Mouse (Mus musculus): ENCODE data around the gene Hsd17b7. TPM values are rescaled to one million over a fixed set of nuclear protein-coding genes. Genes with fewer than 3 reads are reported as not detected.

Gene Hsd17b7
- polyA plus RNA-seq, 1 experiment: 9.5 TPM

GRCm38 (mm10) chr1:169900771-169901336 is 68.2 kb downstream of the Hsd17b7 start:
- Histone ChIP-seq H3K4me2 (ENCODE audit: low read depth) (no peak overlapping the region), H3K36me3 (ENCODE audit: control insufficient read depth, insufficient read depth) (no peaks in the 10 kb centered on the region), H3ac (ENCODE audit: control insufficient read depth, insufficient read length) (no peak overlapping the region), H3K79me2 (ENCODE audit: control insufficient read depth, insufficient read depth) (no peaks in the 10 kb centered on the region), H3K4me3 (no peak overlapping the region), H3K27me3 (ENCODE audit: control insufficient read depth, insufficient read depth, insufficient read length) (no peaks in the 10 kb centered on the region)
- no peak for TF ChIP-seq SRF (IDR thresholded peaks at IDR 0.05; ENCODE audit: control insufficient read depth, insufficient read length, low read depth)
- no peak for TF ChIP-seq REST (IDR thresholded peaks at IDR 0.05; ENCODE audit: insufficient read depth, insufficient read length)
- TF ChIP-seq POLR2A (IDR thresholded peaks at IDR 0.05; ENCODE audit: insufficient read length, low read depth): no peak
- no peak for TF ChIP-seq POLR2AphosphoS2 (IDR thresholded peaks at IDR 0.05; ENCODE audit: insufficient read length, low read depth)
- TF ChIP-seq USF1 (IDR thresholded peaks at IDR 0.05; ENCODE audit: low read depth): no peak
- no peak for TF ChIP-seq MAX (IDR thresholded peaks at IDR 0.05; ENCODE audit: low read depth)
- TF ChIP-seq TCF3 (IDR thresholded peaks at IDR 0.05; ENCODE audit: insufficient read length, low read depth): no peak
- no peak for TF ChIP-seq E2F4 (IDR thresholded peaks at IDR 0.05; ENCODE audit: insufficient read depth)
- TF ChIP-seq TCF12 (IDR thresholded peaks at IDR 0.05; ENCODE audit: insufficient read depth, poor library complexity, severe bottlenecking): no peak
- TF ChIP-seq CEBPB (IDR thresholded peaks at IDR 0.05; ENCODE audit: insufficient read depth, poor library complexity, severe bottlenecking): no peak

Other genes starting within 250 kb of the Hsd17b7 start
- gene Rgs4, start 221.6 kb downstream of the Hsd17b7 start, polyA plus RNA-seq (2012; fragmentation: generic; extraction: Trizol): 0.26 TPM
- gene Ccdc190, start 40.6 kb downstream of the Hsd17b7 start, polyA plus RNA-seq (2012; fragmentation: generic; extraction: Trizol): not detected
- 33.8 TPM for gene Ddr2, start 141.5 kb upstream of the Hsd17b7 start, polyA plus RNA-seq (2012; fragmentation: generic; extraction: Trizol)
- gene Uap1, start 205.7 kb upstream of the Hsd17b7 start, polyA plus RNA-seq (2012; fragmentation: generic; extraction: Trizol): 16.6 TPM
- 6.3 TPM for gene Uhmk1, start 246.2 kb upstream of the Hsd17b7 start, polyA plus RNA-seq (2012; fragmentation: generic; extraction: Trizol)